Mouse (Mus musculus) adrenal gland, postnatal 10 days (tissue): Measurements from ENCODE around the gene Zswim8. TPM values are rescaled to one million over a fixed set of nuclear protein-coding genes. Genes with fewer than 3 reads are reported as not detected.
A peak's percentile ranks its signal among the peaks of the same experiment; 100 is the strongest.
"Not testable (repeated sequence)": the region's sequence is repeated elsewhere in the genome, so short reads cannot be mapped to it uniquely, and the experiment has no call there.

ENCODE experiments used
- DNase-seq: peaks from one replicate; pipeline ENCODE4 v3.0.0; 2021; ENCODE audit warnings: mixed read lengths
- total RNA-seq, 2 experiments: library from RNA; stranded (reverse); gene quantifications; 2 replicates each; pipeline ENCODE4 v1.2.3; 2021

Zswim8 gene
- total RNA-seq, 2 experiments from 2014 or later = 83.7 to 104 TPM

DNA sequence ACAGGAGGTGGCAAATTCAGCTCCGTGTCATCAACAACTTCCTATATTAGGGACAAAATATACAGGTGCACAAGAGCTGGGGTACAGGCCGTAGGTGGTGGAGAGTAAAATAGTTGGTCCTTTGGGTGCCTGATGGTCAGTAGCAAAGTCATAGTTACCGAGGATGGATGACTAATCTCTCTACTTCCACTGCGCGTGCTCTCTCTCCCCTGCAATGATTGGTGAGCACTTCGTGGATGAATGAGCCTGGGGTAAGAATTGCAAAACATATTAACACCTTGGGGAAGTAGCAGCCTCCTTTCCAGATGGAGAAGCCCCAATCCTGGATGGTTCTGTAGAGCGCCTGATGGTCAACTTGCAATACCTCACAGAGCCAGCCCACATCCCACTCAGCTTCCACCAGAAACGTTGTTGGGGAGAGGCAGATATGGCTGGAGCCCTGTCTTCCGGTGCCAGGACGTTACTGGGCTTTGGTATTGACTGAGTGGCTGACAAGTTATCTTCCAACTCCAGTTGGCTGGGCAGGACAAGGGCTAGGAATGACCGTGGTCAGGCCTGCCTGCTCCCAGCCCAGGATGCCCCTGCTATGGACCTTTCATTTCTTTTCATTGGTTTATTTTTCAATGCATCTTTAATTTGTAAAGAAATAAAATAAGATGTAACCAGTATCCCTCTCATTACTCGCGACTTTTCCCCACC lies 13.0 kb upstream of the Zswim8 start:
- no peak for DNase-seq

- peak; percentile 92 for DNase-seq
Measured at GRCm38 (mm10) chr14:20694884-20695760, 12.2 kb upstream of the Zswim8 start, which contains the start of gene Fut11. Fut11 (plus strand) TSS chr14:20694968.

DNA sequence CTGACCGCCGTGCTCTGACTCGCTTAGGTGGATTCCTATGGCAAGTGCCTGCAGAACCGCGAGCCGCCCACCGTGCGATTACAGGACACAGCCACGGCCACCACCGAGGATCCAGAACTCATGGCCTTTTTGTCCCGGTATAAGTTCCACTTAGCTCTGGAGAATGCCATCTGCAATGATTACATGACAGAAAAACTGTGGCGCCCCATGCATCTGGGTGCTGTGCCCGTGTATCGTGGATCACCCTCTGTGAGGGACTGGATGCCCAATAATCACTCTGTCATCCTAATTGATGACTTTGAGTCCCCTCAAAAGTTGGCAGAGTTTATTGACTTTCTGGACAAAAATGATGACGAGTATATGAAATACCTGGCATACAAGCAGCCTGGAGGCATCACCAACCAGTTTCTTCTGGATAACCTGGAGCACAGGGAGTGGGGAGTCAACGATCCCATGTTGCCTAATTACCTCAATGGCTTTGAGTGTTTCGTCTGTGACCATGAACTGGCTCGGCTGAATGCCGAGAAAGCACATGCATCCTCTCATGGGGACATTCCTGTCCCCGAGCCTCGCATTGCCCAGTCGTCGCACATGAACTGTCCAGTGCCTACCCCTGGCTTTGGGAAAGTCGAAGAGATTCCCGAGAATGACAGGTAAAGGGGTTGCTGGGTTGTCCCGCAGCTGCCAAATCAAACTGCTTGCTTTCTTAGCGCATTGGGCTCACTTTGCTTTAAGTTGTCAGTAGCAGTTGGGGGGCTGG lies 11.4 kb upstream of the Zswim8 start:
- DNase-seq = peak; percentile 27

GRCm38 (mm10) chr14:20696986-20697385 lies 10.4 kb upstream of the Zswim8 start:
- DNase-seq = peak; percentile 63

- no peak for DNase-seq
Measured at GRCm38 (mm10) chr14:20698515-20698914, 8.8 kb upstream of the Zswim8 start.

- no peak for DNase-seq
Measured at GRCm38 (mm10) chr14:20700362-20700761, 7.0 kb upstream of the Zswim8 start.

GRCm38 (mm10) chr14:20701554-20701953 lies 5.8 kb upstream of the Zswim8 start:
- no peak for DNase-seq

DNA sequence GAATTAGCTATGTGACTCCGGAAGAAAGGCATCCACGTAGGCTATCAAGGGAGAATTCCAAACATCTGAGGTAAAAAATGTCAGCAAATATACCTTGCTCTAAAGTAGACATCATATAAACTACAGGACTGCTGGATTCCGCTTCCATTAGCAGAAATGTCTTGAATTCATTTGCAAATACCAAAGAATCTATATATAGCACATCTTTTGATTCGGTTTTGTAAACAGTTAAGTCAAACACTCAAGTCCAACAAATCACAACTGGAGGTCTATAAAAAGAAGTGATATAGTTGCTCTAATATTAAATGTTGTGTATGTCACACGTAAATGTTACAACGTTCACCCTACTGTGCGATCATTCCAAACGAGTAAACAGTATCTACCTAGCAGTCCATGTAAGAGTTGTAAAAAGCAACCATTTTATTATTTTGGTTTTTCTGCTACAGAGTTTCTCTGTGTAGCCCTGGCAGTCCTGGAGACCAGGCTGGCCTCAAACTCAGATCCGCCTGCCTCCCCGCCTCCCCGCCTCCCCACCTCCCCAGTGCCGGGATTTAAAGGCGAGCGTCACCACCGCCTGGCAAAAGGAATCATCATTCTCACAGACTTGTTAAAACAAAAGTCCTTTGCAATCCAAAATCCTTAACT lies 5.1 kb upstream of the Zswim8 start:
- no peak for DNase-seq

DNA sequence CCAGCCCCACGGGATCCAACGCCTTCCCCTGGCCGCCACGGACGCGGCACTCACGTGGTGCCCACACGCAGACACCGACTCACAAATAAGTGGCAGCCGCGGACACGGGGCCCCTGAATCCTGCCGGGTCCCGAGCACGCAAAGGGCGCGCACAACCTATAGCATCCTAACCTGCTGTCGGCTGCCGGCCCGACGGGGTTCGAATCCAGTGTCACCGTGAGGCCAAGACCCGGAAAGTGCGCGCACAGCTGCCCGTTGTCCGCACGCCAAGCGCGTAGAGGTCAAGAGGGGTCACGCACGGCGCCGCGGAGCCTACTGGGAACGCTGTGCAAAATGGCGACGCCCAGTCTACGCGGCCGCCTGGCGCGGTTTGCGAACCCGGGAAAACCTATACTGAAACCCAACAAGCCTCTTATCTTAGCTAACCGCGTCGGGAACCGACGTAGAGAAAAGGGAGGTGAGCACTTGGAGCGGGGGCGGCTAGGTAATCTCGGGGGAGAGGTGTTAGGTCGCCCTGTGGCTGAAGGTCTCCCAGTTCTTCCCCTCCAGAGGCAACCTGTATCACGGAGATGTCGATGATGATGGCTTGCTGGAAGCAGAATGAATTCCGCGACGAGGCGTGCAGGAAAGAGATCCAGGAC lies 4.5 kb upstream of the Zswim8 start, which contains the start of gene Chchd1:
Gene Chchd1, plus strand, starts transcription at position 266 of the 641 bp plus-strand sequence.
- DNase-seq = peak; percentile 95

- DNase-seq = not testable (repeated sequence)
Measured at GRCm38 (mm10) chr14:20703461-20703860, 3.9 kb upstream of the Zswim8 start.

- DNase-seq = no peak
Measured at GRCm38 (mm10) chr14:20708239-20708638, 887 bp downstream of the Zswim8 start.

- no peak for DNase-seq
Measured at GRCm38 (mm10) chr14:20713832-20714231, 6.5 kb downstream of the Zswim8 start.

GRCm38 (mm10) chr14:20718443-20718842 lies 11.1 kb downstream of the Zswim8 start:
- no peak for DNase-seq

DNA sequence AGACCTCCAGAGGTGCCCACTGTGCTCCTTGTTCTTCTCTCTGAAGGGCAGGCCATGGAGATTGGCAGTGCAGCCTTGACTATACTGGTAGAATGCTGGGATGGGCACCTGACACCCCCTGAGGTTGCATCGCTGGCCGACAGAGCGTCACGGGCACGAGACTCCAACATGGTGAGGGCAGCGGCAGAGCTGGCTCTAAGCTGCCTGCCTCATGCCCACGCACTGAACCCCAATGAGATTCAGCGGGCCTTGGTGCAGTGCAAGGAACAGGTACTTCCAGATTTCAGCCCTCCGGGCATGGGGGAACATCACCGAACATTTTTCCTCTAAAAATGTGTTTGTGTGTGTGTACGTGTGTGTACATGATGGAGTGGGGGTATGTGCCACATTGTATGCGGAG lies 12.4 kb downstream of the Zswim8 start:
- DNase-seq = no peak

DNA sequence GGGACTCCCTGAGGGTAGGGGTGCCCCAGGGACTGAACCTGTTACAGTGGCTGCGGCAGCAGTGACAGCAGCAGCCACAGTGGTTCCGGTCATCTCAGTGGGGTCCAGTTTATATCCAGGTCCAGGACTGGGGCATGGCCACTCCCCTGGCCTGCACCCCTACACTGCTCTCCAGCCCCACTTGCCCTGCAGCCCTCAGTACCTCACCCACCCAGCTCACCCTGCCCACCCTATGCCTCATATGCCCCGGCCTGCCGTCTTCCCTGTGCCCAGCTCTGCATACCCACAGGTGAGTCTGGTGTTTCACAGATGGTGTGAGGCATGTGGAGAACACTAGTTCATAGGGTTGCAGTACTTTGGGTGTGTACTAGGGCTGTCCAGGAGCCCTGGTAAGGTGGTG lies 14.0 kb downstream of the Zswim8 start:
- no peak for DNase-seq

- no peak for DNase-seq
Measured at GRCm38 (mm10) chr14:20723006-20723405, 15.7 kb downstream of the Zswim8 start.

- peak; percentile 80 for DNase-seq
Measured at GRCm38 (mm10) chr14:20724043-20724442, 16.7 kb downstream of the Zswim8 start.

- DNase-seq = no peak
Measured at GRCm38 (mm10) chr14:20725660-20726339, 18.4 kb downstream of the Zswim8 start.

GRCm38 (mm10) chr14:20729871-20730270 lies 22.5 kb downstream of the Zswim8 start:
- no peak for DNase-seq

DNA sequence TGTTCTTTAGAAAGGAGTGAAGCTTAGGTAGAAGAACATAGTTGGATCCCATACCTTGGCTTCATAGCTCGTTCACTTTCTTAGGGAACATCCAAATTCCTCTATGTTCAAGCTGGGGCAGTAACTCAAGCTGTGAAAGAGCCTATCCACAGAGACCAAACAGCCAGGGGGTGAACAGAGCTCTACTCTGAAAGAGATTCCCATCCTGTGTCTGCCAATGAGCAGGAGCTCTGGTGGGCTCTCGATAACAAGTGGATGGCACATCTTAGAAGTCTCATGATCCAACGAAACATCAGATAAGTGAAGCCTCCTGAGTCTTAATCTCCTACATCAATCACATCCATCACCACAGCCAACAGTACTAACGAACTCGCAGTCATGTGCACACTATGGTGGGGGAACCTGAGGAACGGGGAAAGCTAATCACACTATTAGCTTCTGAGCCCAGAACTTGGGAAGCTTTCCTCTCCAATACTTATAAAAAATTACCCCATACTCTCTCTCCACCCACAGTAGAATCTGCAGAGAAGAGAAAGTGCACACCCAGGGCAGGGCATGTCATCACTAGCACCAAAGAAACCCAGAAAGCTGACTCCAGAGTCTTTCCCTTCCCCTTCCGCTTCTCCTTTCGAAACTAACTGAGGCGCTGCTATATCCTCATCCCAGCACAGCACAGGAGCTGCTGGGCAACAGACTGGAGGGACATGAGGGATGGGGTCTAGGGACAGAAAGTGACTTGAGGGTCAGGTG lies 23.7 kb downstream of the Zswim8 start:
- DNase-seq = no peak
